Mouse (Mus musculus): ENCODE results near the gene Ankrd55.

The Ankrd55 gene

DNA sequence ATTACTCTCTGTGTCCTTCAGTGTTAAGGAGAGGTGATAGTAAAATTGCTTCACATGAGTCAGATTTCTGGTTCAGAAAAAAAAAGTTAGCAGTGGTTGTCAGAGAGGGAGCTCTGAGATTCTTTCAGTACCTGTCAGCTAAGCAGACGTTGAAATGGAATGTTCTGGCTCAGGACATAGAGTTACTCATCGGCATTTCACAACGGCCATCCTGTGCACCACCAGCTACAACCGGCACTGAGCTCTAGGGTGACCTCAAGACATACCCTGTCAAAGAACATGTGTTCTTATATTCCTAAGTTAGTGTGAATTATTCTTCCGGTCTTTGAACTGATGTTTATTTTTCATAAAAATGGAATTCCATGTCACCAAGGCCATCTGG is 55.4 kb downstream of the Ankrd55 start:
- DNase-seq (ENCODE audit: low spot score), result no peak

- no peak for DNase-seq (ENCODE audit: low spot score)
Observed at GRCm38 (mm10) chr13:112344270-112344864, 56.1 kb downstream of the Ankrd55 start.

DNA sequence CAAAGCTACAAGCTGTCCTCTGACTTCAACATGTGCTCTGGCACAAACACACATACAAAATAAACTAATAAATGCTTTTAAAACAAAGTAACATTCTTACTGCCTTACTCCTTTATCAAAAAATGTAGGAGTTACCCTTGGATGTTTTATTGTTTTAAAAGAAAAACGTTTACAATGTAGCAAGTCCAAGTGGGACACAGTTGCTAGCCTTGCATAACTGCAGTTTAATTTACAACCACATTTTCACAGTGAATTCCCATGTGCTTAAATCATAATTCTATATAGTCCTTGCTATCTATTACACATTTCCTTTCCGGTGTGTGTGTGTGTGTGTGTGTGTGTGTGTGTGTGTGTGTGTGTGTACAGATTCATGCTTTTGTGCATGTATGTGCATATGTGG is 57.3 kb downstream of the Ankrd55 start:
- no peak for DNase-seq (ENCODE audit: low spot score)

GRCm38 (mm10) chr13:112346031-112346430 is 57.8 kb downstream of the Ankrd55 start:
- DNase-seq (ENCODE audit: low spot score), result no peak

DNA sequence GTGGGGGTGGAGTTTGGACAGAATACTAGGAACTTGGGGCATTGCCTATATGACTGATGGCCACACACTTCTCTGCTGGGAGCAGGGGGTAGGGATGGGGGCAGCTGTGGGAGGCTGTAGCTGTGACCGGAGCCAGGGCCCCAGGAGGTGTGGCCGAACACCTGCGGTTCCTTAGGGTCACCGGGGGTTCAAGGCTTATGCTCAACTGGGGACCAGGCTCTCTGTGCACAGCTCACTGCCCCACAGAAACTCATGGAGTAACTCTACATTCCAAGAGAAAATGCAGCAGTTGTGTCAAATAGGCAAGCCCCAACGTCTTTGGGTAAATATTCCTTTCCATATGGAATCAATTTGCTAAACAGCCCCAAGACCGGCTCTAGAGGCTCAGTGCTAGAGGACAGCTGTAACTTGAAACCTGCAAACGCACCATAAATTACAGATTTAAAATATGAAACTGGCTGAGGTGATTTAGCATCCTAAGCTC is 58.5 kb downstream of the Ankrd55 start:
- no peak for DNase-seq (ENCODE audit: low spot score)

- DNase-seq (ENCODE audit: low spot score), result no peak
Observed at GRCm38 (mm10) chr13:112348250-112348649, 60.0 kb downstream of the Ankrd55 start.

DNA sequence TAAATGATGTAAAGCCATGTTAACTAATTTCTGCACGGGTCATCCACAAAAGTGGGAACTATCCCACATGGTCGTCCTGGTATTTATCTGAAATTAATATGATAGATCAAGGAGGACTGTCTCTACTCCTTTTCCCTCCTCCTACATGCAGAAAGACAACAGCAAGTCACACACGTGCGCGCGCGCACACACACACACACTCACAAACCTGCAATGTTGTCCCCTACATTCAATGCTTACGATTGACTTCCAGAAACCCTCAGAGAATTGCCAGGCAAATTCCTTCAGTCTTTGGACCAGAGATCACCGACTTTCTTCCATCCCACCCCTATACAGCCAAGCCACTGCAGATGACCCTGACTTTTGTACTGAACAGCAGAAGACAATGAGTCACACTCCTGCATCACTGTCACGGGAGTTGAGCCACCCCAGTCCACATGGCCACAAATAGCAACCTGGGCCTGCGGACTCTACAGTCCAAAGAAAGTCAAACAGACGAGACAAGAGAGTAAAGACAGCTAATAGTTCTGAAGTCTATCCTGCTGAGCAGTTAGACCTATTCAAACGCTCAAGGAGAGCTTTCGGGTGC is 60.7 kb downstream of the Ankrd55 start:
- DNase-seq (ENCODE audit: low spot score), result no peak

DNA sequence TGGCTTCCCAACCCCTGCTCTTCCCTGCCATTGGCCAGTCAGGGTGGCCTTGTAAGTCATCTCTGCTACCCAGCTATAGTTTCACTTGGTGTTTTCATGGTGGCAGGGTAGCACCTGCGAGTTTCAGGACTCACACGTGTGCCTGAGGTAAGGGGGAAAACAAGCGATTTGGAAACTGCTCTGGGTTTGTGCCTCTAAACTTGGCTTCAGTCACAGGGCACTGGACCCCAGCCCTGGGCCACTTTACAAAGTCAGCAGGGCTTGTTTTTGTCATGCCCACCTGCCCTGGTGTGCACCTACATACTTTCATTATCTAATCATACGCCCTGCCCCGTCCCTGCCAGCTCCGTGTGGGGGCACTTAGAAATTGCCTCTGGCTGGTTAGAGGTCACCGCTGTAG is 61.2 kb downstream of the Ankrd55 start:
- DNase-seq (ENCODE audit: low spot score), result no peak

DNA sequence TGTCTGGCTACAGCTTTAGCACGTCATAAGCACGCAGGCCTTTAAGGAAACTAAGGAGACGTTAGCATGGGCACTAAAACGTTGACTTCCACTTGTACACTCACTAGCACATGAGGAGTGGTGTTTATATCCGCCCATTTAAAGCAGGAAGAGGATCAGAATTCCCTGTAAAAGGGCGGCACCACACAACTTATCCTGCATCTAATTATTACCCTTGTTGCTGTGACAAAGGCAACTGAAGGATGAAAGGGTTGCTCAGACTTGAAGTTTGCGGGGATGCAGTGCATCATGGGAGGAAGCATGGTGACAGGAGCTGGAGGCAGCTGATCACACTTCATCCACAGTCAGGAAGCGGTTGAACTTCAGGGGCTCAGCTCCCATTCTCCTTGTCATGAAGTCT is 63.7 kb downstream of the Ankrd55 start:
- no peak for DNase-seq (ENCODE audit: low spot score)

GRCm38 (mm10) chr13:112354109-112354867 is 66.0 kb downstream of the Ankrd55 start:
- DNase-seq (ENCODE audit: low spot score), result no peak

GRCm38 (mm10) chr13:112354958-112355357 is 66.7 kb downstream of the Ankrd55 start:
- DNase-seq (ENCODE audit: low spot score), result no peak

DNA sequence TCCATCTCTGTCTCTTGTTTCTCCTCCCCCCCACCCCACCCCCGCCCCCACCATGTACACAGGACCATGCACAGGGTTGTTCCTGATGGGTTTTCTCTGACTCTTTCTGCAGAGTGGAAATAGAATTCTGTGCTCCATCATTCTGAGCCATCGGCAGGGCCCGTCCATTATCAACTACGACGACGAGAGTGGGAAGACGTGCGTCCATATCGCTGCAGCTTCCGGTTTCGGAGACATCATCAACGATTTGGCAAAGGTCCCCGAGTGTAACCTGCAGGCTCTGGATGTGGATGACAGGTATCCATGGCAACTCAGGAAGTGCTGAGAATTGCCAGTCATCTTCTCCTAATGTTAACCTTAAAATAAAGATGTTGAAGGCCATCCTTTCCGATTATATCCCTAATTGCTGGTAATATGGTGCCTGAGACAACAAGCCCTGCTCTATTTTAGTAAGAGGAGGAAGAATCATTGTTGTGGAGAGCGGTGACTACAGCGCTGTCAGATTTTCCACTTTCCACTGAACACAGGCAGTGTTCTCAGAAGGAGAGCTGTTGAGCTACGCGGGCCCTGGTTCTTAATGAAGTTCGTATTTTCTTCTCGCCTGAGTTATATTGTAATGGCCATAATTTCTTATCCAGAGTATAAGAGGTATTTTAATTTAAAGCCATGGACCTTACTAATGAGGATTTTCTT is 67.7 kb downstream of the Ankrd55 start:
- DNase-seq (ENCODE audit: low spot score), result no peak

DNA sequence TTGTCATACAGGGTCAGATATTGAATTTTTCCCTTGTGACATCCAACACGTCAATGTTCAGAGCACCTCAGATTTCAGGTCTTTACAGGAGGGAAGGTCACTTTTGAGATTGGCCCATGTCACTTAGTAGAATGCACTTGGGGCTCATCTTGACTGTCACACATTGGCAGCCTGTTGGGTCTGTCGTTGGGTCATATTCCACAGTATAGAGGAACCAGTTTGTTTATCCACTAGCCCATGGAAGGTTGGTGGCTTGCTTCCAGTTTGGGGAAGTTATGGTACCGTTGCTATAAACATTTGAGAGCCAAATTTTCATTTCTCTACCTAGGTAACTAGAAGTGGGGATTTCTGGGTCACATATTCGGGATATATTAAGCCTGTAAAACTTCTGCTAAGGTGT is 73.3 kb downstream of the Ankrd55 start:
- no peak for DNase-seq (ENCODE audit: low spot score)

DNA sequence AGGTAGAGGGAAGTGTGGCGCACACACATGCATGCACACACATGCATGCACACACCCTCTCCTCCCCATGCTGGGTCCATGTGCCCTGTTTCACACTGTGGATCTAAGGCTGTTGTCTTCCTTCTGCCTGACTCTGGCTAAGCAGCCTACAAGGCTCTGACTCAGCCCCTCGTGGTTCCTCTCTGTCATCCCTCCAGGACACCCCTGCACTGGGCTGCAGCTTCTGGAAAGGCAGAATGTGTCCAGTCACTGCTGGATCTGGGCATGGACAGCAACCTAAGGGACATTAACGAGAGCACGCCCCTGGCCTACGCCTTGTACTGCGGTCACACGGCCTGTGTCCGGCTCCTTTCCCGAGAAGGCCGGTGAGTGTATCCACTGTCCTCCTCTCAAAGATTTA is 75.0 kb downstream of the Ankrd55 start:
- peak; percentile 70 for DNase-seq (ENCODE audit: low spot score)

- peak; percentile 6 for DNase-seq (ENCODE audit: low spot score)
Observed at GRCm38 (mm10) chr13:112363746-112364145, 75.5 kb downstream of the Ankrd55 start.

GRCm38 (mm10) chr13:112364698-112365097 is 76.4 kb downstream of the Ankrd55 start:
- no peak for DNase-seq (ENCODE audit: low spot score)

- no peak for DNase-seq (ENCODE audit: low spot score)
Observed at GRCm38 (mm10) chr13:112365303-112365702, 77.1 kb downstream of the Ankrd55 start.

DNA sequence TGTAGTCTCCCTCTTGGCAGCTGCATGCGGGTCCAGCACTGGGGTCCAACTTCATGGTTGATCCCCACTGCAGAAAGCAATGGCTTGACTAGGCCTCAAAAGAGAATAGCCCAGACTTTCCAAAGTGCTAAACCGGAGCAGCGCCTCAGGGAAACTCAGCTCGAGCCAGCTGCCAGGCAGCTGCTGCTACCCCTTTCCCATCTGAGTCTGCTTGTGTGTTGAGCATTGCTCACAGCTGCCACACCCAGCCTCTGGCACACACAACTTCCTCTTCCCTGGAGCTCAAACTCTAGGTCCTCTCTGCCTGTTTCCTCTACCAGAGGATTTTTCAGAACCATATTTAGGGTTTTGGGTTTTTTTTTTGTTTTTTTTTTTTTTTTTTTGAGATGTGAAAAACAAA is 77.5 kb downstream of the Ankrd55 start:
- no peak for DNase-seq (ENCODE audit: low spot score)

- no peak for DNase-seq (ENCODE audit: low spot score)
Observed at GRCm38 (mm10) chr13:112366321-112367029, 78.2 kb downstream of the Ankrd55 start.

DNA sequence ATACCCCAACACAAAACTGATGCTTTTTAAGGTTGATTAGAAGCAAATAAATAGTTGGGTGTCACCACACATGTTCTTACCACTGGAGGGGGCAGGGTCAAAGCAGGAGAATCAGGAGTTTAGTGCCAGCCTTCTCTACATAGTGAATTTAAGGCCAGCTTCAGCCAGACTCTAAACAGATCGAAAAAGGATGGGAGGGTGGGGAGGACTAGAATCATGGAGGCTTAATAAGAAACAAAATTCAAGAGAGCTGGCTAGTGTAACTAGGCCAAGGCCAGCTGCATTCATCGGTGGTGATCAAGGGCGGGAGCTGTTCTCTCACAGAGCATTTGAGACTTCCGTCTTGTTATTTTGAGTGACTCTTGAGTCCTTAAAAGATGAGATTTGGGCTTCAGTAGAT is 83.5 kb downstream of the Ankrd55 start:
- DNase-seq (ENCODE audit: low spot score), result no peak

DNA sequence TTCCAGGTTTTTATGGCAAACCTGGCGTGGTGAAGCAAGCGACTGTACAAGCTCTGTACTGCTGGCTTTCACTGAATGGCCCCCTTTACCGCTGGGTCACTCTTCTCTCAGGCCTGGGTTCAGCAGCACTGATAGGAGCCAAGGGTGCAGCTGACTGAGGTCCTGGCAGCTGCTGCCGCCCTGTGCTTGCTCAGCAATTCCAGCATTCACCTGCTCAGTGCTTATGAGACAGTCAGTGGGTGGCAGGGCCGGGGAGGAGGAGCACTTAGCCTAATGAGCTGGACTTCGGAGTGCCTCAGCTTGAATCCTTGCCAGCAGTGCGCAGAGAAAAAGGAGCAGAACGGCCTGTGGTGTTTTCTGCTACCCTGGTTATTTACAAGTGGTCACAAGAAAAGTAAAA is 87.5 kb downstream of the Ankrd55 start:
- DNase-seq (ENCODE audit: low spot score), result peak; percentile 57

DNA sequence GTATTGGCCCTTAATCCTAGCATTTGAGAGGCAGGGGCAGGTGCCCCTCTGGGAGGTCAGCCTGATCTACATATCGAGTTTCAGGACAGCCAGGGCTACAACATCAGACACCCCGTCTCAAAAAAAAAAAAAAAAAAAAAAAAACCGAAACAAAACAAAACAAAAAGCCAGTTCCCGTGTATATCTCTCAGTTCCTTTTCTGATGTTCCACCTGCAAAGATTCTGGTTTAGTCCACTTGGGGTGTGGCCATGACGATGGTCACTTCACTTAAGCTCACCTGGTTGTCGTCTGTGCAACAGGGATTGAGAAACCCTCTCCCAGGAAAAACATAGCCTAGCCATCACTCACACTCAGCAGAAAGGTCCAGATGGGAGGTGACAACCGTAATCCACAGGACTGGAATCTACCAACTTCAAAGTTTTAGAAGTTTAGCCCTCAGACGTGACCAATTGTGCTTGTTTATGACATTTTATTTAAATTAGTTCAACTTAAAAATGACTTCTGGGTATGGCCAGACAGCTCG is 90.6 kb downstream of the Ankrd55 start:
- DNase-seq (ENCODE audit: low spot score), result no peak
